Mouse (Mus musculus) lung, embryonic 14.5 days (tissue): ENCODE measurements at regions not wholly inside any gene's neighbourhood (a gene's known extent, or its start where the extent isn't known, plus 50 kb on each side); places are given as distances from the start of the nearest gene placed in this dataset.
"Not testable (repeated sequence)": the region's sequence is repeated elsewhere in the genome, so short reads cannot be mapped to it uniquely, and the experiment has no call there.

ENCODE experiments used
- ATAC-seq: fragments of 200-750 bp; cut with Nextera tagmentation; 2 replicates; pipeline ENCODE4 v1.8.0; 2017; ENCODE audit warnings: mild to moderate bottlenecking, moderate TSS enrichment, moderate library complexity; ENCODE audit not compliant: insufficient read depth
- DNase-seq: peaks from one replicate; pipeline ENCODE4 v3.0.0-alpha.2; 2015
- H3K27ac ChIP-seq: fragments of 300-500 bp; sonication (generic); 2 replicates; pipeline ENCODE4 v1.5.1; 2014; ENCODE audit warnings: low read depth, mild to moderate bottlenecking, moderate library complexity
- H3K27me3 ChIP-seq: fragments of 300-500 bp; sonication (generic); 2 replicates; pipeline ENCODE4 v1.6.1; 2014; ENCODE audit warnings: low read length, control low read depth; ENCODE audit not compliant: insufficient read depth
- H3K36me3 ChIP-seq: fragments of 300-500 bp; sonication (generic); 2 replicates; pipeline ENCODE4 v1.6.1; 2014; ENCODE audit warnings: control low read depth; ENCODE audit not compliant: insufficient read depth
- H3K4me1 ChIP-seq: fragments of 300-500 bp; sonication (generic); 2 replicates; pipeline ENCODE4 v1.6.1; 2014; ENCODE audit warnings: antibody characterized with exemption, control low read depth; ENCODE audit not compliant: insufficient read depth
- H3K4me2 ChIP-seq: fragments of 300-500 bp; sonication (generic); 2 replicates; pipeline ENCODE4 v1.6.1; 2014; ENCODE audit warnings: mild to moderate bottlenecking
- H3K4me3 ChIP-seq: fragments of 300-500 bp; sonication (generic); 2 replicates; pipeline ENCODE4 v1.5.1; 2014; ENCODE audit warnings: low read depth, low read length
- H3K9ac ChIP-seq: fragments of 300-500 bp; sonication (generic); 2 replicates; pipeline ENCODE4 v1.6.1; 2014
- H3K9me3 ChIP-seq: fragments of 300-500 bp; sonication (generic); 2 replicates; pipeline ENCODE4 v1.6.1; 2016; ENCODE audit warnings: low read depth, low read length, control low read depth
- CTCF ChIP-seq: IDR thresholded peaks from 2 replicates; pipeline ENCODE4 v1.5.1; 2016; ENCODE audit warnings: antibody characterized with exemption, low read depth
- WGBS: fragments of 180-500 bp; shearing (Covaris S2); extraction: QIAGEN DNeasy Blood & Tissue Kit; methylation state at CpG from one replicate; pipeline ENCODE4 v1.1.7; 2014; 5-methylcytosine and 5-hydroxymethylcytosine counted together

- Histone ChIP-seq H3K27ac (no peak overlapping the region), H3K4me3 (no peak overlapping the region), H3K36me3 (no peaks in the 10 kb centered on the region), H3K27me3 (no peaks in the 10 kb centered on the region), H3K4me2 (no peak overlapping the region), H3K9ac (no peak overlapping the region), H3K9me3 (no peaks in the 10 kb centered on the region), H3K4me1 (peaks cover 25% of the 10 kb centered on the region)
- 75% methylated on average over 6 of the region's 6 CpGs for WGBS
- no peak for DNase-seq
- TF ChIP-seq CTCF: no peak
- ATAC-seq: no peak
Measured at GRCm38 (mm10) chr5:64698458-64699116, 104.6 kb upstream of the Klf3 start.

- peak overlapping the region; percentile 38; the same call in 1 of the 2 replicates for H3K27ac ChIP-seq
- peaks cover 39% of the 10 kb centered on the region for H3K4me1 ChIP-seq
Measured at GRCm38 (mm10) chr5:64700030-64700429, 103.2 kb upstream of the Klf3 start.

GRCm38 (mm10) chr5:64701219-64701779 lies 101.9 kb upstream of the Klf3 start:
- no peak overlapping the region for H3K9ac ChIP-seq
- DNase-seq (no peak), ATAC-seq (no peak)
- no peaks in the 10 kb centered on the region for H3K27me3 ChIP-seq
- peaks cover 40% of the 10 kb centered on the region for H3K4me1 ChIP-seq
- no peak overlapping the region for H3K4me3 ChIP-seq
- H3K4me2 ChIP-seq: peak overlapping the region; percentile 28
- WGBS: 46% methylated on average over 14 of the region's 14 CpGs
- H3K9me3 ChIP-seq: no peaks in the 10 kb centered on the region
- no peak for TF ChIP-seq CTCF
- peak overlapping the region; percentile 92 for H3K27ac ChIP-seq
- H3K36me3 ChIP-seq: no peaks in the 10 kb centered on the region

More at GRCm38 (mm10) chr5:64700030-64700429, 103.2 kb upstream of the Klf3 start:
- TF ChIP-seq CTCF: no peak
- Histone ChIP-seq H3K9me3 (no peaks in the 10 kb centered on the region), H3K9ac (no peak overlapping the region), H3K4me3 (no peak overlapping the region), H3K27me3 (no peaks in the 10 kb centered on the region), H3K4me2 (no peak overlapping the region), H3K36me3 (no peaks in the 10 kb centered on the region)
- 32% methylated on average over 6 of the region's 6 CpGs for WGBS
- DNase-seq: peak; percentile 65
- ATAC-seq: 0 out of 2 replicates have a peak, but pooled peaks have one; percentile 6

- Histone ChIP-seq H3K27me3 (no peaks in the 10 kb centered on the region), H3K36me3 (no peaks in the 10 kb centered on the region), H3K4me2 (peak overlapping the region; percentile 28), H3K9ac (no peak overlapping the region), H3K9me3 (no peaks in the 10 kb centered on the region), H3K4me3 (no peak overlapping the region), H3K27ac (peak overlapping the region; percentile 92), H3K4me1 (peaks cover 40% of the 10 kb centered on the region)
- peak; percentile 82 for DNase-seq
- ATAC-seq: peak; percentile 59
- no peak for TF ChIP-seq CTCF
- whole genome bisulfite sequencing: 11% methylated on average over 7 of the region's 7 CpGs
Measured at GRCm38 (mm10) chr5:64701780-64702231, 101.4 kb upstream of the Klf3 start.

- not testable (repeated sequence) for H3K36me3 ChIP-seq, H3K9ac ChIP-seq, H3K9me3 ChIP-seq, H3K4me3 ChIP-seq, ATAC-seq, H3K27me3 ChIP-seq, DNase-seq
- H3K4me1 ChIP-seq: peaks cover 40% of the 10 kb centered on the region
- H3K4me2 ChIP-seq: 0 out of 2 replicates have a peak overlapping the region, but pooled peaks have one; percentile 28
- H3K27ac ChIP-seq: peak overlapping the region; percentile 92
- whole genome bisulfite sequencing: 52% methylated on average over 1 of the region's 1 CpGs
Measured at GRCm38 (mm10) chr5:64702404-64702803, 100.8 kb upstream of the Klf3 start.

DNA sequence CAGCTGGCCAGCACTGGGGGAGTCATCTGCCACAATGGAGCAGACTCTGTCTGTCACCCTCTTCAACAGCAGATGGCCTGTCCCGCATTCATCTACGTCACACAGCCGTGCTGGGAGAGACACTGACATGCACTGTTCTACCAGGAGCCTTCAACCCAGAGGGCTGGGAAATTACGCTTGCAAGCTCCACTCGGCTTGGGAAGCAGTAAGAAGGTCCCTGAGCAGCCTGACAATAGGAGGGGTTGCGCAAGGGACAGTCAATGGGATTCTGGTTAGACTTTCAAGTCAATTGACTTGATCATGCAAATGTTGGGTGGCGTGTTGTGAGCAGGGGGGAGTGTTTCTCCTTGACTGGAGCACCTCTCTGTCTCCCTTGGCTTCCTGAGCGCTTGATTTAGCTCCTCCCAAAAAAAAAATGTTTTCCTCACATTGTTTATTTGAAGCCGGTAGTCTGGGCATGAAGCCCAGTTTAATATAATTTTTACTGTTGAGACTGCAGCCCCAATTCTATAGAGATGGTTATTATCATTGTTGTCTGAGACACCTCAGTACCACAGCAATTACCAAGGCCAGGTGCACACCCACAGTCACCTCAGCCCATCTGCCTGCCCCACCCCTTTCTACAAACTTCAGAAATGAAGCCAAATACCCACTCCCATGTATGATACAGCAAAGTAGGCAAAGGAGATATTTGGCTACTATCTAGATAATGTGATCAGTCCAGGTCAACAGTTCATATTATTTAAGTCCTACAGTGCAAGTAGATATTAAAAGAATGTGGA lies 99.9 kb upstream of the Klf3 start:
- TF ChIP-seq CTCF: no peak
- H3K27ac ChIP-seq: peak overlapping the region; percentile 84
- H3K27me3 ChIP-seq: no peaks in the 10 kb centered on the region
- H3K36me3 ChIP-seq: no peaks in the 10 kb centered on the region
- no peak overlapping the region for H3K4me3 ChIP-seq
- WGBS: 25% methylated on average over 9 of the region's 9 CpGs
- DNase-seq: peak; percentile 89
- H3K4me2 ChIP-seq: peak overlapping the region; percentile 41; the same call in 1 of the 2 replicates
- H3K4me1 ChIP-seq: peaks cover 40% of the 10 kb centered on the region
- no peaks in the 10 kb centered on the region for H3K9me3 ChIP-seq
- H3K9ac ChIP-seq: no peak overlapping the region
- ATAC-seq: peak; percentile 52

- peak overlapping the region; percentile 82 for H3K27ac ChIP-seq
- peaks cover 39% of the 10 kb centered on the region for H3K4me1 ChIP-seq
- WGBS: 18% methylated on average over 7 of the region's 7 CpGs
- H3K4me3 ChIP-seq: no peak overlapping the region
- no peaks in the 10 kb centered on the region for H3K27me3 ChIP-seq
- ATAC-seq (peak; percentile 52), DNase-seq (peak; percentile 82)
- H3K9ac ChIP-seq: no peak overlapping the region
- peak overlapping the region; percentile 41; the same call in 1 of the 2 replicates for H3K4me2 ChIP-seq
- no peaks in the 10 kb centered on the region for H3K9me3 ChIP-seq
- no peak for TF ChIP-seq CTCF
- no peaks in the 10 kb centered on the region for H3K36me3 ChIP-seq
Measured at GRCm38 (mm10) chr5:64704144-64704543, 99.0 kb upstream of the Klf3 start.
